Mouse (Mus musculus) cerebellum, adult 18-20 months (tissue): Measurements from ENCODE around the gene Smarcb1.

Experiments
- DNase-seq, 2 experiments: peaks; one replicate each; pipeline ENCODE4 v3.0.0; 2021

Gene Smarcb1

GRCm38 (mm10) chr10:75932891-75933290 lies 11.5 kb upstream of the Smarcb1 start, which contains the start of gene Chchd10:
Chchd10 (plus strand) TSS chr10:75933130.
- no peak for DNase-seq

GRCm38 (mm10) chr10:75932081-75932678 lies 10.8 kb upstream of the Smarcb1 start:
- peak; percentile 30 to 45 for DNase-seq

GRCm38 (mm10) chr10:75931311-75931710 lies 9.9 kb upstream of the Smarcb1 start:
- no peak for DNase-seq

DNA sequence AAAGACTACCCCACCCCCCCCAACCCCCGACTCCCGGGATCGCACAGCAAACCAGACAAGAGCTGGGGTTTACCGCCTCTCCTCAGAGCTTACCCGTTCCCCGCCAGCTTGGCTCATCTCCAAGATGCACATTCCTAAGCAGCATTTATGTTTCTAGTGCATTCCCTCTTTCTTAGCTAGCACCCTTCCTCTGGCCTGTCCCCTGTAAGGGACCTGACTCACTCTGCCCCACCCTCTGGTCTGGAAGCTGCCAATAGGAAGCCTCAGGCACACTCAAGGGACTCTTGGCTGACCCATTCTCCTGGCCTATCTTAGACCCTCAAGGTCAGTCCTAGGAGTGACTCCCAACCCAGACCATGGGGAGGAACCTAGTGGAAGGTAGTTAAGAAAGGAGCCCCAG lies 8.9 kb upstream of the Smarcb1 start:
- no peak for DNase-seq

DNA sequence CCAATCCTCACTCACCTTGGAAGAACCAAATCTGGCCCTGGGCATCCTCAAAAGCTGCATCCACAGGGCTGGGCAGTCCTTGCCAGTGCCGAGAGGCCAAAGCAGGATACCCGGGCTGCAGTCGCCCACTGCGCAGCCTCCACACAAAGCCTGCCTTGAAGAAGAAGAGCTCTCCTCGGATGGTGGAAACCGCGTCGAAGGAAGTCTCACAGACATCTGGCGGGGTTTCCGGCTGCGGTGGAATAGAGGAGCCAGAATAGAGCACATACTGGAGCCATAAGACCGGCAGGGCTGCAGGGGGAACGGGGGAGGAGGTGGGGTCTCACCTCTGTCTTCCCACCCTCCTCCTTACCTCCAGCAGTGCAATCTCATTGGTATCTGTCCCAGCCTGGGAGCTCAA lies 5.0 kb upstream of the Smarcb1 start:
- DNase-seq: no peak

DNA sequence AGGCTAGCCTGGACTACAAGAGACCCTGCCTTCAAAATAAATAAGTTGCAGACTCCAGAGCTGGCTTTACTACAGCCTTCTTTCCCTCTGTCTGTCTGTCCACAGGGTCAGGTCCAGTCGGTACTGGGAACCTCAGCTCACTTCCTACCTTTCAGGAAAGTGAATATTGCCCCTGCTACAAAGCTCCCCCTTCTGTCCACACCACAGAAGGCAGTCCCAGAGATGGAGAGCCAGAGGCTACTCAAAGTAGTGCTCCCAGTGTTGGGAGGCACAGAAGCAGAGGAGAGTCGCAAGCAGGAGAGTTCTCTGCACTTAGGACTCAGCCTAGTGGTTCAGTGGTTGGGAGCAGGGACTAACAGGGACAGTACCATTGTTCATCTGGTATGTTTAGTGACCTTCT lies 2.9 kb upstream of the Smarcb1 start:
- no peak for DNase-seq

DNA sequence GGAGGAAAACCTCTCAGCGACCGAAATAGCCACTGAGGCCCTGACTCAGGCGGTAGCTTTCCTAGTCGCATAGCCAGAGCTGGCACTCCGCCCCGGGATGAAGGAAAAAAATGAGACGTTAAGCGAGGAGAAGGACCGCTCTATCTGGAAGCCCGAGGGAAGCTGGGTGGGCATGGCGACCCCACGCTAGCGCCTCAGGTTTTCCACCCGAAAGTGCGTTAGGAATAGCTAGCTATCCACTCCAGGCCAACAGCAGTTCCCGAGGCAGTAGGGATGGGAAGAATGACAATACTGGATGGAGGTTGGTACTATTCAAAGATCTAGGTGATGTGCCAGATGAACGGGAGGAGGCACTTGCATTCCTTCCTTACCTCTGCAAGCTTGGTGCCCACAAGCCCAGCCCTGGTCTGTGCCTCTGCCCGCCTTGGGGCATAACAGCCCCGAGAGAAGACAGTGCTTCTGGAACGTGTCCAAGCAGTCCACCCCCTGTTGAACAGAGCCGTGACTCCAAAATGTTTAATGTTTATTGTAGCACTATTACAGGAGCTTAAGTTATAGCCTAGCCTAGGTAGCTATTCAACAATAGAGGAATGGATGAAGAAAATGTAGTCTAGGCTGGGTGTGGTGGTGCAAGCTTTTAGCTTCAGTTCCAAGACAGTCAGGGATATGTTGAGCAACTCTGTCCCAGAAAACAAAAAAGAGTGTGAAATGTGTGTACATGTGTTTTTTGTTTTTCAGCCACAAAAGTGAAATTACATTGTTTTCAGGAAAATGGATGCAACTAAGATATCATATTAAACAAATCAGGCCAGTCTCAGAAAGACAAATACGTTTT lies 526 bp upstream of the Smarcb1 start:
- peak; percentile 49 to 56 for DNase-seq

DNA sequence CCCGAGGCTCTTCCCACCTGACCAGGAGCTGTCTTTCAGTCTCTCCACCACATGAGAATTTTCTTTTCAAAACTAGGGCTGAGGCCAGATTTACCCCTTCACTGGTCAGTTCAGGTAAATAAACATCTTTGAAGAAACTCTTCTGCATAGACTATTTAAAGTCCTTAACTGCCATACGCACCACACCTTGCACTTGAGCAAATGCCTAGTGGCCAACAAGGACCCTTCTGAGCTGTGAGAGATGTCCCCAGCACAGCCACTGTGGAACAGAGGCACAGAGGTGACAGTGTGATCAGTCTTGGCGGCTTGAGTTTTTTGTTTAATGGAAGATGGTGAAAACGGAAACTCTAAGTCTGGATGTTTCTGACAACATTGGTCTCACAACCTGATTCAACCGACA lies 2.4 kb downstream of the Smarcb1 start:
- DNase-seq: no peak

DNA sequence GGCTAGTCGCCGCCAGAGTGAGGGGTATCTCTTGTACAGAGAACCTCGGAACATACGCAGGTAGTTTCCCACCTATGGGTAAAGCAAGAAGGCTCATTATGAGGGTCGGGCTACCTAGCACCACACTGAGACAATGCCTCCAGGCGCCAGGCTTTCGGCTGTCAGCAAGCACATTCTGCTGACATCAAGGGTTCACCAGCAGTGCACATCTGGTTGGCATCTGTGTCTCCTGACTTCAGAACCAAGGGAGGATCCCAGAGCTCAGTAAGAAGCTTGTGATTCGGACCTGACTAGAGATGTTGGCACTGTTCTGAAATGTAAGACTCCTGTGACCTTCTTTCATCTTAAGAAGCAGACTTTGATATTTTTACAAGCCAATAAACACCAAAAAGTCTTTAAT lies 4.6 kb downstream of the Smarcb1 start:
- DNase-seq: no peak

GRCm38 (mm10) chr10:75915557-75915956 lies 5.9 kb downstream of the Smarcb1 start:
- no peak for DNase-seq

DNA sequence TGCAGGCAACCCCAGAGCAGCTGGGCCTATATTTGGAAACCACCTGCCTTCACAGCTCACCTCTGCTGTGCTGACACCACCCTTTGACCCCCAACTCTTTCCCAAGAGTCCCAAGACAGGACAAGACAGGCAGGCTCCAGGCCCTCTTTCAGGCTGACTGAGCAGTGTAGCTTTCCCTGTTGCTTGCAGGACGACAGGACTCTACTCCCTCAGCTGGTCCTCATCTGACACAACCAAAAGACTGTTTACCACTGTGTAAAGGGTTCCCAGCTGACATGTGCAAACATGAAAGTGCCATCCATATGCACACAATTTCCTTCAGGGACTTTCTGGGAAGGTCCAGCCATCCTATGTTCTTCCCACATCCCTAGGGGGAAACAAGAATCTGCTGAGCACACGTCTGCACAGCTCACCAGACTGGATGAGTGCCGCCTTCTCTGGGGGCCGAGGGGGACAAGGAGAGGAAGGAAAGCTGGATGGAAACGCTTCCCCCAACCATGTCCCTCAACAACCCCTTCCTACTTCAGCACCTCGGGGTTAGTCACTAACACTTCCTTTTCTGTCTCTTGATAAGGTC lies 8.3 kb downstream of the Smarcb1 start:
- DNase-seq: no peak

GRCm38 (mm10) chr10:75910698-75911097 lies 10.7 kb downstream of the Smarcb1 start:
- no peak for DNase-seq

GRCm38 (mm10) chr10:75906882-75907281 lies 14.5 kb downstream of the Smarcb1 start:
- no peak for DNase-seq

- no peak for DNase-seq
These were observed 17.0 kb downstream of the Smarcb1 start for GRCm38 (mm10) chr10:75904391-75904790.

DNA sequence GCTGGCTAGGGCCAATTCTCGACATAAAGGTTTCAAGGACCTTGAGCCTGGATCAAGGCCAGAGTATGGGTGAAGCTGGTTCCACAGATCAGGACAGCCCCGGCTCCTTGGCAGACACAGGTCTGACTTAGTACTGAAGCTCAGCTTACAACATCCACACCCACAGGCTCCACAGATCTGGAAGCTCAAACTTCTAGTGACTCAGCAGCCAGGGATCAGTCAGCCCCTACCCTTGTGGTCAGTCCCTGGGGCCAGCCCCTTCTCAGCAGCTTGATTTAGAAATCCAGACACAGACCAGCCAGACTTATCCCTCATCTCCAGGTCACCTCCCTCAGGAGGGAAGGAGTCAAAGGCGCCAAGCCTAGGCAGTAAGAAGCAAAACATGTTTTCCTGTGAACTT lies 22.6 kb downstream of the Smarcb1 start:
- DNase-seq: no peak

GRCm38 (mm10) chr10:75898039-75898564 lies 23.3 kb downstream of the Smarcb1 start:
- no peak for DNase-seq

- peak; percentile 81 to 87 for DNase-seq
These were observed 24.0 kb downstream of the Smarcb1 start for GRCm38 (mm10) chr10:75897373-75897772.

GRCm38 (mm10) chr10:75896208-75896607 lies 25.2 kb downstream of the Smarcb1 start:
- DNase-seq: no peak

GRCm38 (mm10) chr10:75895730-75896129 lies 25.7 kb downstream of the Smarcb1 start:
- no peak for DNase-seq

- no peak for DNase-seq
These were observed 26.8 kb downstream of the Smarcb1 start for GRCm38 (mm10) chr10:75894601-75895000.

DNA sequence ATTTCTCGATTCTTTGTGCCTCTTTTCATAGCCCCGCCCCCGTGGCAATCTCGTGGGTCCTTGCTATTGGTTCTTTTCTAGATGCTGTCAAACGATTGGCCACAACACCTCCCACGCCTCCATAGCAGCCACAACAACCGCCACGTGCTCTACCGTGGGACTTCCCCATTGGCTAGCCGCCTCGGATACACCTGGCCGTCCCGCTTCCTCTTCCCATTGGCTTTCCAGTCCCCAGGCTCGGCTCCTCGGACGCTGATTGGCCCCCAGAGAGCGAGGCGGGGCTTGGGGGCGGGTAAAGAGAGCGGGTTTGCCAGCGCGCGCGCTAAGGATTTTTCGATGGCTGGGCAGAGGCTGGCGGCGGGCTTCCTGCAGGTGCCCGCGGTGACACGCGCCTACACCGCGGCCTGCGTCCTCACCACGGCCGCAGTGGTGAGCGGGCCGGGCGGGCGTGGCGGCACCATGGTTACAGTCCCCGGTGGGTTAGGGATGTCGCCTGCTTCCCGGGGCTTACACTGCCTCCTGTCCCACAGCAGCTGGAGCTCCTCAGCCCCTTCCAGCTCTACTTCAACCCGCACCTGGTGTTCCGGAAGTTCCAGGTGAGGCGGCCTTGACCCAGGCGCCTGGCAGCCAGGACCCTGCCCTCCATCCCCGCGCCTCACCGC lies 28.2 kb downstream of the Smarcb1 start, which contains the start of gene Derl3:
Derl3 (plus strand) TSS at position 325 of the 662 bp plus-strand sequence.
- peak; percentile 94 to 98 for DNase-seq

GRCm38 (mm10) chr10:75889406-75890153 lies 31.8 kb downstream of the Smarcb1 start:
- no peak for DNase-seq
